Mouse (Mus musculus) central nervous system, embryonic 18 days (tissue): ENCODE results near the gene Tmem169. TPM values are rescaled to one million over a fixed set of nuclear protein-coding genes. Genes with fewer than 3 reads are reported as not detected.

ENCODE experiments used
- polyA plus RNA-seq: library from polyadenylated mRNA; depleted of rRNA; stranded (reverse); fragments of >200 nt; gene quantifications from 2 replicates; pipeline ENCODE4 v1.2.3, GENCODE M21; 2012; rRNA removed

The Tmem169 gene
- 26.3 and 28.5 TPM in 2 replicates for polyA plus RNA-seq

DNA sequence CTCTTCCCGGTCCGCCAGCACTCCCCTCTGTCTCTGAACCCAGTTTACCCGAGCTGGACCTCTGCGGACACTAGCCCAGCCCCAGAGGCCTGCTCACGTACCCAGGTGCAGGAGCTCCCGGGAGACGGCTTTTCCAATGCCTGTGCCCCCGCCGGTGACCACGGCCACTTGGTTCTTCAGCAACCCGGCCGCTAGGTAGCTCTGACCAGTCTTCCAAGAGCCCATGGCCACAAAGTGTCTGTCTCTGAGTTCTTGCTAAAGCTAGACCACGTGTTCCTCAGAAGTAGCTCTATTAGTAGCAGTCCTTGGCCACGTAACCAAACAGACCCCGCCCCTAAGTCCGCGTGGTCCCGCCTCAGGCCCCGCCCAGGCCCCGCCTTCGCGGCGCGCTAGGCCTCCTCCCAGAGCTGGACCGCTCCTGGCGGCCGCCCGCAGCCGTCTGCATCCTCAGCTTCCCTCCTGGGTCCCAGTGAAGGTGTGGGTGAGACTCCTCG lies at the start of gene Tmem169, which contains the start of gene Pecr:
Gene Tmem169 (plus strand): TSS at position 378 of the 494 bp plus-strand sequence.
Gene Pecr (minus strand): TSS at position 323 of the 494 bp plus-strand sequence.

DNA sequence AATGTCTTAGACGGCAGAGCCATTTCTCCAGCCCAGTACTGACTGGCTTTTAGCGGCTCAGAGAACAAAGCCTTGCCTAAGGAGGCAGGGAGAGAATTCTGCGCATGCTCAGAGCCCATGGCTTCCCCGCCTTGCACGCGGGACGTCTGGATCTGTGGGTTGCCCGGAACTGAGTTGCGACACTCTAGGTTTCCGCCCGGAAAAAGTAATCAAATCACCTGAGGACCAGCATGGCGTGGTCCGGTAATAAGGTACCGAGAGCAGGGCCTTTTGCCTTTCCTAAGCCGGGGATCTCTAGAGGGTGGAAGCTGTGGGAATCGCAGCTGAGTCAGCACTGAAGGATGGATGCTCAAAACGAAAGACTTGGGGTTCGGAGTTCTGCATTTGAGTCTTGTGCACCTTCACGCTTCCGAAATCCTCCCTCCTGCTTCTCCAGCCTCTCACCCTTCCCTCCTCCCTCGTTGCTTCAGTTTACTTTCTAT lies 23.2 kb downstream of the Tmem169 start, which contains the start of gene Xrcc5:
Gene Xrcc5 (plus strand): TSS at position 105 of the 482 bp plus-strand sequence.

Other genes starting within 250 kb of the Tmem169 start
- gene Mreg, start 72.1 kb upstream of the Tmem169 start, polyA plus RNA-seq: 0.95 and 1.0 TPM in 2 replicates
- gene Pecr, start 55 bp upstream of the Tmem169 start, polyA plus RNA-seq: 5.4 and 5.7 TPM in 2 replicates
- 8.5 and 8.7 TPM in 2 replicates for gene Xrcc5, start 23.1 kb downstream of the Tmem169 start, polyA plus RNA-seq